Mouse (Mus musculus) midbrain, embryonic 13.5 days (tissue): ENCODE measurements around the gene Klc3. TPM values are rescaled to one million over a fixed set of nuclear protein-coding genes. Genes with fewer than 3 reads are reported as not detected.
A peak's percentile ranks its signal among the peaks of the same experiment; 100 is the strongest.

Source experiments
- ATAC-seq: fragments of 200-750 bp; cut with Nextera tagmentation; 2 replicates; pipeline ENCODE4 v1.8.0; 2017; ENCODE audit warnings: mild to moderate bottlenecking, moderate TSS enrichment, moderate library complexity
- H3K27ac ChIP-seq: fragments of 300-500 bp; sonication (generic); 2 replicates; pipeline ENCODE4 v1.5.1; 2015; ENCODE audit warnings: inconsistent platforms, mild to moderate bottlenecking, moderate library complexity
- H3K27me3 ChIP-seq: fragments of 300-500 bp; sonication (generic); 2 replicates; pipeline ENCODE4 v1.6.1; 2015; ENCODE audit warnings: mild to moderate bottlenecking, inconsistent platforms
- H3K36me3 ChIP-seq: fragments of 300-500 bp; sonication (generic); 2 replicates; pipeline ENCODE4 v1.6.1; 2015; ENCODE audit warnings: mild to moderate bottlenecking, inconsistent platforms
- H3K4me1 ChIP-seq: fragments of 300-500 bp; sonication (generic); replicated peaks from 2 replicates; pipeline ENCODE4 v1.6.1; 2015; ENCODE audit warnings: inconsistent platforms
- H3K4me2 ChIP-seq: fragments of 300-500 bp; sonication (generic); replicated peaks from 2 replicates; pipeline ENCODE4 v1.6.1; 2015; ENCODE audit warnings: moderate library complexity, mild to moderate bottlenecking, inconsistent platforms
- H3K4me3 ChIP-seq: fragments of 300-500 bp; sonication (generic); replicated peaks from 2 replicates; pipeline ENCODE4 v1.5.1; 2015; ENCODE audit warnings: mild to moderate bottlenecking, inconsistent platforms
- H3K9ac ChIP-seq: fragments of 300-500 bp; sonication (generic); replicated peaks from 2 replicates; pipeline ENCODE4 v1.6.1; 2015; ENCODE audit warnings: mild to moderate bottlenecking, inconsistent platforms
- H3K9me3 ChIP-seq: fragments of 300-500 bp; sonication (generic); 2 replicates; pipeline ENCODE4 v1.6.1; 2016; ENCODE audit warnings: mild to moderate bottlenecking, inconsistent platforms
- WGBS: fragments of 180-500 bp; shearing (Covaris S2); methylation state at CpG from one replicate; pipeline ENCODE4 v1.1.7; 2015; 5-methylcytosine and 5-hydroxymethylcytosine counted together
- microRNA counts: library from miRNA; unstranded; fragments of <30 nt; microRNA quantifications from one replicate; lab custom pipeline; 2016
- microRNA-seq: library from miRNA; unstranded; fragments of <30 nt; microRNA quantifications from one replicate; pipeline ENCODE4, GENCODE M21; 2016
- polyA plus RNA-seq: library from polyadenylated mRNA; unstranded; fragments of >200 nt; fragmentation: Nextera tagmentation; extraction: Ambion mirVana; gene quantifications from 2 replicates; pipeline ENCODE4 v1.2.1, GENCODE M21; 2015

The Klc3 gene
- polyA plus RNA-seq, 1 experiment from 2014 or later = 1.2 TPM

- H3K4me3 ChIP-seq = peak overlapping the region; percentile 74
- 25% methylated on average over 13 of the region's 13 CpGs for WGBS
- H3K9me3 ChIP-seq = no peaks in the 10 kb centered on the region
- no peak for ATAC-seq
- peaks cover 31% of the 10 kb centered on the region for H3K36me3 ChIP-seq
- peak overlapping the region; percentile 76 for H3K9ac ChIP-seq
- H3K4me2 ChIP-seq = peak overlapping the region; percentile 98
- H3K27ac ChIP-seq = no peak overlapping the region
- peaks cover 41% of the 10 kb centered on the region for H3K4me1 ChIP-seq
- H3K27me3 ChIP-seq = peaks cover 11% of the 10 kb centered on the region; the same call in 1 of the 2 replicates
These were observed 45.3 kb downstream of the Klc3 start for GRCm38 (mm10) chr7:19358634-19359033.

GRCm38 (mm10) chr7:19357381-19358375 lies 46.2 kb downstream of the Klc3 start:
- 92% methylated on average over 25 of the region's 25 CpGs for WGBS
- Histone ChIP-seq H3K4me1 (peaks cover 40% of the 10 kb centered on the region), H3K9ac (peak overlapping the region; percentile 39; the same call in 1 of the 2 replicates), H3K36me3 (peaks cover 41% of the 10 kb centered on the region), H3K4me3 (peak overlapping the region; percentile 74; the same call in 1 of the 2 replicates), H3K9me3 (no peaks in the 10 kb centered on the region), H3K27ac (no peak overlapping the region), H3K4me2 (peak overlapping the region; percentile 98), H3K27me3 (0 out of 2 replicates have a peak, but pooled peaks cover 9% of the 10 kb centered on the region)
- no peak for ATAC-seq

- H3K9ac ChIP-seq = no peak overlapping the region
- no peak overlapping the region for H3K27ac ChIP-seq
- peaks cover 53% of the 10 kb centered on the region for H3K36me3 ChIP-seq
- no peak for ATAC-seq
- no peak overlapping the region for H3K4me3 ChIP-seq
- H3K27me3 ChIP-seq = no peaks in the 10 kb centered on the region
- H3K9me3 ChIP-seq = no peaks in the 10 kb centered on the region
- WGBS = 78% methylated on average over 10 of the region's 10 CpGs
- peaks cover 26% of the 10 kb centered on the region for H3K4me1 ChIP-seq
- H3K4me2 ChIP-seq = no peak overlapping the region
These were observed 47.6 kb downstream of the Klc3 start for GRCm38 (mm10) chr7:19356311-19356710.

GRCm38 (mm10) chr7:19354991-19355390 lies 48.9 kb downstream of the Klc3 start:
- no peak overlapping the region for H3K9ac ChIP-seq
- H3K9me3 ChIP-seq = no peaks in the 10 kb centered on the region
- no peak overlapping the region for H3K4me2 ChIP-seq
- peaks cover 64% of the 10 kb centered on the region for H3K36me3 ChIP-seq
- no peak overlapping the region for H3K27ac ChIP-seq
- H3K4me3 ChIP-seq = no peak overlapping the region
- no peak for ATAC-seq
- 89% methylated on average over 5 of the region's 5 CpGs for WGBS
- H3K27me3 ChIP-seq = no peaks in the 10 kb centered on the region
- peaks cover 13% of the 10 kb centered on the region for H3K4me1 ChIP-seq

- H3K9me3 ChIP-seq = no peaks in the 10 kb centered on the region
- H3K4me2 ChIP-seq = no peak overlapping the region
- H3K9ac ChIP-seq = no peak overlapping the region
- WGBS = 97% methylated on average over 8 of the region's 8 CpGs
- H3K4me1 ChIP-seq = peaks cover 12% of the 10 kb centered on the region
- no peak for ATAC-seq
- H3K27me3 ChIP-seq = no peaks in the 10 kb centered on the region
- H3K27ac ChIP-seq = no peak overlapping the region
- peaks cover 68% of the 10 kb centered on the region for H3K36me3 ChIP-seq
- no peak overlapping the region for H3K4me3 ChIP-seq
These were observed 53.7 kb downstream of the Klc3 start for GRCm38 (mm10) chr7:19350221-19350620.

GRCm38 (mm10) chr7:19349188-19349915 lies 54.6 kb downstream of the Klc3 start:
- no peaks in the 10 kb centered on the region for H3K27me3 ChIP-seq
- H3K4me2 ChIP-seq = no peak overlapping the region
- no peak overlapping the region for H3K4me3 ChIP-seq
- no peak overlapping the region for H3K27ac ChIP-seq
- no peaks in the 10 kb centered on the region for H3K9me3 ChIP-seq
- H3K4me1 ChIP-seq = peaks cover 16% of the 10 kb centered on the region
- no peak for ATAC-seq
- 90% methylated on average over 13 of the region's 13 CpGs for WGBS
- H3K9ac ChIP-seq = 0 out of 2 replicates have a peak overlapping the region, but pooled peaks have one; percentile 23
- H3K36me3 ChIP-seq = peaks cover 59% of the 10 kb centered on the region

- Histone ChIP-seq H3K27me3 (peaks cover 14% of the 10 kb centered on the region), H3K9ac (peak overlapping the region; percentile 74), H3K27ac (peak overlapping the region; percentile 89), H3K4me3 (peak overlapping the region; percentile 64), H3K4me1 (peaks cover 32% of the 10 kb centered on the region), H3K36me3 (peaks cover 21% of the 10 kb centered on the region), H3K4me2 (peak overlapping the region; percentile 69), H3K9me3 (no peaks in the 10 kb centered on the region)
- peak; percentile 93 for ATAC-seq
- WGBS = 0% methylated on average over 31 of the region's 31 CpGs
These were observed 58.9 kb downstream of the Klc3 start for GRCm38 (mm10) chr7:19344938-19345471.

MicroRNA genes within 50 kb of the gene (microRNA counts, 519-probe panel; counts per million panel counts)
- 110 counts per million, percentile 56 among the panel's probes with 10 or more counts for microRNA mmu-miR-343 (lab: Ali Mortazavi, UCI)

Small RNA genes within 50 kb of the gene (microRNA-seq; reads per million reads assigned to microRNA genes)
- not detected for gene Mir343

Other genes with a start within 250 kb of the Klc3 start
- 2.6 and 3.4 TPM in 2 replicates for gene Gipr, start 238.0 kb downstream of the Klc3 start, polyA plus RNA-seq
- gene Eml2, start 227.7 kb downstream of the Klc3 start, polyA plus RNA-seq = 6.3 and 10.0 TPM in 2 replicates
- 1.8 and 1.9 TPM in 2 replicates for gene Gpr4, start 191.6 kb downstream of the Klc3 start, polyA plus RNA-seq
- 39.4 and 40.5 TPM in 2 replicates for gene Opa3, start 175.8 kb downstream of the Klc3 start, polyA plus RNA-seq
- 28.6 and 38.0 TPM in 2 replicates for gene Vasp, start 132.3 kb downstream of the Klc3 start, polyA plus RNA-seq
- gene Ppm1n, start 124.0 kb downstream of the Klc3 start, polyA plus RNA-seq = 0.34 and 0.88 TPM in 2 replicates
- 97.4 and 102 TPM in 2 replicates for gene Rtn2, start 121.5 kb downstream of the Klc3 start, polyA plus RNA-seq
- gene Fosb, start 94.1 kb downstream of the Klc3 start, polyA plus RNA-seq = not detected in 2 replicates
- 84.1 and 91.9 TPM in 2 replicates for gene Ercc1, start 59.3 kb downstream of the Klc3 start, polyA plus RNA-seq
- gene Cd3eap, start 44.6 kb downstream of the Klc3 start, polyA plus RNA-seq = 19.6 and 20.4 TPM in 2 replicates
- gene Ppp1r13l, start 44.4 kb downstream of the Klc3 start, polyA plus RNA-seq = 1.2 and 2.3 TPM in 2 replicates
- gene Ercc2, start 22.1 kb downstream of the Klc3 start, polyA plus RNA-seq = 27.6 and 28.9 TPM in 2 replicates
- 0.07 TPM in 1 of 2 replicates, not detected in the other for gene Ckm, start 672 bp upstream of the Klc3 start, polyA plus RNA-seq
- 13.9 and 16.3 TPM in 2 replicates for gene Mark4, start 54.7 kb upstream of the Klc3 start, polyA plus RNA-seq
- 0.24 and 0.32 TPM in 2 replicates for gene Exoc3l2, start 59.2 kb upstream of the Klc3 start, polyA plus RNA-seq
- gene Bloc1s3, start 104.3 kb upstream of the Klc3 start, polyA plus RNA-seq = 2.9 and 4.5 TPM in 2 replicates
- 36.6 and 43.3 TPM in 2 replicates for gene Trappc6a, start 104.3 kb upstream of the Klc3 start, polyA plus RNA-seq
- gene Nkpd1, start 113.7 kb upstream of the Klc3 start, polyA plus RNA-seq = 0.08 and 0.11 TPM in 2 replicates
- 25.7 and 37.0 TPM in 2 replicates for gene Ppp1r37, start 159.0 kb upstream of the Klc3 start, polyA plus RNA-seq
- 0.26 and 0.31 TPM in 2 replicates for gene Zfp296, start 173.2 kb upstream of the Klc3 start, polyA plus RNA-seq
- gene Gemin7, start 173.5 kb upstream of the Klc3 start, polyA plus RNA-seq = 134 and 138 TPM in 2 replicates
- gene Clasrp, start 200.4 kb upstream of the Klc3 start, polyA plus RNA-seq = 54.0 and 65.0 TPM in 2 replicates
- gene Relb, start 225.3 kb upstream of the Klc3 start, polyA plus RNA-seq = 3.8 and 4.1 TPM in 2 replicates